Mouse (Mus musculus) ES-E14 (cell line): ENCODE results near the gene Fam181a. TPM values are rescaled to one million over a fixed set of nuclear protein-coding genes. Genes with fewer than 3 reads are reported as not detected.

Experiments used
- DNase-seq: peaks from one replicate; pipeline ENCODE4 v3.0.0-alpha.2; 2013; ENCODE audit warnings: low read depth, low spot score
- H3K27ac ChIP-seq: 2 replicates; pipeline ENCODE4 v1.5.1; 2012; ENCODE audit warnings: low read depth, mild to moderate bottlenecking, low read length, moderate library complexity, mixed read lengths; ENCODE audit not compliant: poor library complexity, insufficient read depth, severe bottlenecking
- H3K36me3 ChIP-seq: 2 replicates; pipeline ENCODE4 v1.6.1; 2012; ENCODE audit warnings: mild to moderate bottlenecking, low read length, moderate library complexity, mixed read lengths; ENCODE audit not compliant: control insufficient read depth, poor library complexity, insufficient read depth, severe bottlenecking
- H3K4me1 ChIP-seq, 2 experiments: fragments of 150-350 bp in 1 of 2; sonication (generic) in 1 of 2; 2 replicates each; pipeline ENCODE4 v1.6.1; 2012; ENCODE audit warnings: low read length in 2 of 2, mild to moderate bottlenecking in 1 of 2, mixed read lengths in 1 of 2; ENCODE audit not compliant: control insufficient read depth in 2 of 2, insufficient read depth in 2 of 2, poor library complexity in 1 of 2
- H3K4me3 ChIP-seq, 2 experiments: fragments of 150-350 bp in 1 of 2; sonication (generic) in 1 of 2; 2 replicates each; pipeline ENCODE4 v1.5.1; 2012; ENCODE audit warnings: low read length in 2 of 2, low read depth in 1 of 2, mild to moderate bottlenecking in 1 of 2, mixed read lengths in 1 of 2; ENCODE audit not compliant: insufficient read depth in 1 of 2, poor library complexity in 1 of 2, severe bottlenecking in 1 of 2
- H3K9ac ChIP-seq: 2 replicates; pipeline ENCODE4 v1.6.1; 2012; ENCODE audit warnings: low read depth, mild to moderate bottlenecking, low read length, mixed read lengths; ENCODE audit not compliant: poor library complexity, insufficient read depth, severe bottlenecking
- H3K9me3 ChIP-seq: fragments of 150-350 bp; sonication (generic); 2 replicates; pipeline ENCODE4 v1.6.1; 2012; ENCODE audit warnings: low read depth, mild to moderate bottlenecking, low read length; ENCODE audit not compliant: control insufficient read depth, insufficient read depth
- CHD2 ChIP-seq: IDR thresholded peaks from 2 replicates; pipeline ENCODE4 v1.6.1; 2014; ENCODE audit warnings: mild to moderate bottlenecking, low read depth, low read length, inconsistent platforms
- HCFC1 ChIP-seq: IDR thresholded peaks from 2 replicates; pipeline ENCODE4 v1.6.1; 2012; ENCODE audit warnings: low read length, inconsistent platforms, borderline replicate concordance; ENCODE audit not compliant: insufficient read depth
- MAFK ChIP-seq: IDR thresholded peaks from 2 replicates; pipeline ENCODE4 v1.6.1; 2014; ENCODE audit warnings: mild to moderate bottlenecking, low read depth, low read length, inconsistent platforms; ENCODE audit not compliant: insufficient read depth
- ZC3H11A ChIP-seq: IDR thresholded peaks from 2 replicates; pipeline ENCODE4 v1.6.1; 2012; ENCODE audit warnings: low read depth, mild to moderate bottlenecking, inconsistent platforms, low read length, borderline replicate concordance
- ZNF384 ChIP-seq: IDR thresholded peaks from 2 replicates; pipeline ENCODE4 v1.6.1; 2012; ENCODE audit warnings: low read depth, low read length, inconsistent platforms
- in situ Hi-C, 2 experiments: fragments of 600-800 bp; cut with MboI; formaldehyde crosslinking; loops; one replicate each; pipeline ENCODE4 v1.15.1; 2025; ENCODE audit warnings: low sequenced_read_pairs in 2 of 2, inconsistent platforms in 1 of 2; ENCODE audit not compliant: unreplicated experiment in 2 of 2
- total RNA-seq: library from RNA; depleted of rRNA; stranded (reverse); fragments of 300-350 nt; gene quantifications from 2 replicates; pipeline ENCODE4 v1.2.3, GENCODE M21; 2012

Gene Fam181a
- total RNA-seq, 1 experiment, result not detected

GRCm38 (mm10) chr12:103353538-103353937 lies 42.8 kb downstream of the Fam181a start:
- no peak overlapping the region for H3K9ac ChIP-seq
- no peaks in the 10 kb centered on the region for H3K36me3 ChIP-seq
- DNase-seq, result no peak
- H3K4me1 ChIP-seq, result no peaks in the 10 kb centered on the region
- in situ Hi-C loops, result no loop called here
- TF ChIP-seq CHD2 (no peak), HCFC1 (no peak), ZC3H11A (no peak), MAFK (no peak), ZNF384 (no peak)
- no peak overlapping the region for H3K4me3 ChIP-seq
- no peaks in the 10 kb centered on the region for H3K9me3 ChIP-seq
- no peak overlapping the region for H3K27ac ChIP-seq

DNA sequence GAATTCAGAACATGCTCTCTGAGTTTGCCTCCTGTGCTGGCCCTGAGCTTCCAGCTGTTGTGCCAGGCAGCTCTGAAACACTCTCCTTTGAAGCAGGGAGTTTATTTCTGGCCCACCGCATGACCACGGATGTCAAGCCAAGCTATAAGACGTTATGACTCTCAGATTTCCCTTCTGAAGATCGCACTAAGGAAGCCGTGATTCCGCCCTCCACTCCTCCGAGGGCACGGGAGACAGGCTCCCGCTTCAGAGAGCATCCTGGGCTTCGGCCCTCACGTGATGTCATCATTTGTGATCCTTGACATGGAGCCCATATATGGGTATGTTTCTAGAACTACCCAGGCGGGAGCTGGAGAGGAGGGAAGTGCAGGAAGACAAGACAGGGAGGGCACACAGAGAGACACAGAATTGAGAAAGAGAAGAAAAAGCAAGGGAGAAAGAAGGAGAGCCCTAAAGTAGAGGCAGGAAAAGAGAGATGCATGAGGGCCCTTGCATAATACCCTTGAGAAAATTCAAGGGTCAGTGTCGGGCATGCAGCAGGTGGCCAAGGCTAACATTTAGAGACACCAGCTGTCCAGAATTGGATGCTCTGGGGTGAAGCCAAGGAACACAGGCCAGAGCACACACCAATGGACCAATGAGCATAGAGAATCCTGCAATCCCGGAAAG lies 45.1 kb downstream of the Fam181a start, which contains the start of gene Asb2:
Gene Asb2, minus strand, starts transcription at position 256 of the 669 bp plus-strand sequence.
- H3K36me3 ChIP-seq, result no peaks in the 10 kb centered on the region
- in situ Hi-C loops, result no loop called here
- TF ChIP-seq HCFC1 (no peak), CHD2 (no peak), ZC3H11A (no peak)
- H3K4me3 ChIP-seq, result no peak within 1 kb of the TSS
- H3K27ac ChIP-seq, result no peak within 1 kb of the TSS
- no peaks in the 10 kb centered on the region for H3K4me1 ChIP-seq
- no peak for DNase-seq
- no peaks in the 10 kb centered on the region for H3K9me3 ChIP-seq
- H3K9ac ChIP-seq, result no peak within 1 kb of the TSS

DNA sequence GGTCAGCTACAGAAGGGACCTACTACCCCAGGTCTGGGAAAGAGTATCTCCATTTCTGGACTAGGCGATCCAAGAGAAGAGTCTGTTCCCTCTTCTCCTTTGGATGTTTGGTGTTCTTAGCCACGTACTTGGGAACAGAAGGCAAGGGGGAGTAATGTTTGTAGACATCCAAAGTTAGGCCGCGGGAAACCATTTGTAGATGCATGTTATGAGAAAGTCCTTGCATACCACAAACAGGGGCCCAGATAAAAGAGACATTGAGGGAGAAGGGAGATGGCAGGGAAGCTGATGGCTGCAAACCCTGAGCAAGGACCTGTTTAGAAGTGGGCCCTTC lies 45.6 kb downstream of the Fam181a start:
- DNase-seq, result no peak
- TF ChIP-seq ZNF384 (no peak), MAFK (no peak)
- no peaks in the 10 kb centered on the region for H3K36me3 ChIP-seq
- H3K9me3 ChIP-seq, result no peaks in the 10 kb centered on the region
- in situ Hi-C loops, result no loop called here
- H3K4me1 ChIP-seq, result no peaks in the 10 kb centered on the region
- no peak overlapping the region for H3K4me3 ChIP-seq
- H3K27ac ChIP-seq, result no peak overlapping the region
- no peak overlapping the region for H3K9ac ChIP-seq

- Histone ChIP-seq H3K27ac (no peak overlapping the region), H3K4me1 (no peaks in the 10 kb centered on the region), H3K9me3 (no peaks in the 10 kb centered on the region), H3K4me3 (no peak overlapping the region), H3K9ac (no peak overlapping the region), H3K36me3 (no peaks in the 10 kb centered on the region)
- no peak for TF ChIP-seq MAFK
- in situ Hi-C loops, result no loop called here
- DNase-seq, result no peak
Observed at GRCm38 (mm10) chr12:103358216-103358615, 47.4 kb downstream of the Fam181a start.

DNA sequence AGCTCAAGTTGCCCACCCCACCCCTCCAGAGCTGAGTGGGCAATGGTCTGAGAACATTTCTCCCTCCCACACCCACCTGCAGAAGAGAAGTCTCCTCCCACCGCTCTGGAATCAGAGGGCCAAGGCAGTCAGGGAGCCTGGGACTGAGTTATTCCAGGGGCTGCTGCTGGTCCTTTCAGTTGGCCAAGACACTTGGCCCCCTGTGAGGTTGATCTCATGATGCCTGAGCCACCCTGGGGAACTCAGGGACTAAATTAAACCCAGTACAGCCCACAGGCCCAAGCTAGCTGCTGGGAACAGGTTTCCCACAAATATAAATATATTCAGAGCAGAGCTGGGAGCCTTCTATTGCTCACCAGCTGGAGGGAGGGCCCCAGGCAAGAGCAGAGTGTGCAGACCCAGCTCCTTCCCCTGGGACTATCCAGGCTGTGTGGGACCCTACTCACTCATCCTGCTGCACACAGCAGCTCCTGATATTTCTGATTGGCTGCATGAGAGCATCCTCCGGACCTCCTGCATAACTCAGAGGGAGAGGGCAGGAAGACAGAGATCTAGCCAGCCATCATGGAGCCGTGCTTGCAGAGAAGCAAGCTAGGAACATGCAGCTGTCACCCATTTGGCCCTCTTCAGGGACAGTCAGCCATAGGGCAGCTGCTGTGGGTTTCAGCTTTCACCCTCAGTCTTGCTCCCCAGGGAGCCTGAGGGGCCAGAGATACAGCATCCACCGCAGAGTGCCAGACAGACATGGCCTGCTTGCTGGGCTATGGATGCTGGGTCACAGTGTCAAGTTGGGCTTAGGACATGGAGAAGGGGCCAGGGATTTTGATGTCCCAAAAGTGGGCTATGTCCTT lies 48.4 kb downstream of the Fam181a start:
- no peaks in the 10 kb centered on the region for H3K4me1 ChIP-seq
- H3K9ac ChIP-seq, result no peak overlapping the region

More for the DNA sequence above, 48.4 kb downstream of the Fam181a start:
- Histone ChIP-seq H3K27ac (no peak overlapping the region), H3K36me3 (no peaks in the 10 kb centered on the region), H3K9me3 (no peaks in the 10 kb centered on the region), H3K4me3 (no peak overlapping the region)
- TF ChIP-seq CHD2 (no peak), ZNF384 (no peak), ZC3H11A (no peak), MAFK (no peak), HCFC1 (no peak)
- DNase-seq, result no peak
- in situ Hi-C loops, result no loop called here
